Mouse (Mus musculus) lung, postnatal 0 days (tissue): ENCODE results near the gene Nfix.

Experiments used
- CTCF ChIP-seq: IDR thresholded peaks from 2 replicates; pipeline ENCODE4 v1.5.1; 2016; ENCODE audit warnings: antibody characterized with exemption, mild to moderate bottlenecking
- EP300 ChIP-seq: IDR thresholded peaks from 2 replicates; pipeline ENCODE4 v1.6.1; 2016; ENCODE audit warnings: antibody characterized with exemption, mild to moderate bottlenecking, control low read depth

- no peak for TF ChIP-seq CTCF
- TF ChIP-seq EP300: no peak
Measured at GRCm38 (mm10) chr8:84783919-84784581, 16.1 kb downstream of the Nfix start.
